Mouse (Mus musculus) embryonic facial prominence, embryonic 11.5 days (tissue): ENCODE measurements around the gene Ofcc1. TPM values are rescaled to one million over a fixed set of nuclear protein-coding genes. Genes with fewer than 3 reads are reported as not detected.

Experiments used
- ATAC-seq: fragments of 200-750 bp; cut with Nextera tagmentation; replicated peaks from 2 replicates; pipeline ENCODE4 v1.8.0; 2017; ENCODE audit warnings: low read depth; ENCODE audit not compliant: insufficient number of reproducible peaks, low FRiP score, low TSS enrichment
- DNase-seq: peaks from one replicate; pipeline ENCODE4 v3.0.0-alpha.2; 2015; ENCODE audit warnings: low spot score
- H3K27ac ChIP-seq: fragments of 300-500 bp; sonication (generic); replicated peaks from 2 replicates; pipeline ENCODE4 v1.5.1; 2014; ENCODE audit warnings: mild to moderate bottlenecking, low read depth, low read length, control low read depth
- H3K27me3 ChIP-seq: fragments of 300-500 bp; sonication (generic); 2 replicates; pipeline ENCODE4 v1.6.1; 2014; ENCODE audit warnings: mild to moderate bottlenecking, low read length, moderate library complexity, mixed read lengths; ENCODE audit not compliant: control insufficient read depth, insufficient read depth
- H3K36me3 ChIP-seq: fragments of 300-500 bp; sonication (generic); replicated peaks from 2 replicates; pipeline ENCODE4 v1.6.1; 2014; ENCODE audit warnings: low read depth, mild to moderate bottlenecking, low read length, moderate library complexity, mixed read lengths; ENCODE audit not compliant: control insufficient read depth, insufficient read depth
- H3K4me1 ChIP-seq: fragments of 300-500 bp; sonication (generic); 2 replicates; pipeline ENCODE4 v1.6.1; 2014; ENCODE audit warnings: low read length, mixed read lengths; ENCODE audit not compliant: control insufficient read depth, insufficient read depth
- H3K4me2 ChIP-seq: fragments of 300-500 bp; sonication (generic); 2 replicates; pipeline ENCODE4 v1.6.1; 2014; ENCODE audit warnings: low read depth, mild to moderate bottlenecking, control low read depth, low read length, moderate library complexity
- H3K4me3 ChIP-seq: fragments of 300-500 bp; sonication (generic); 2 replicates; pipeline ENCODE4 v1.5.1; 2014; ENCODE audit warnings: low read depth, low read length, control low read depth
- H3K9ac ChIP-seq: fragments of 300-500 bp; sonication (generic); replicated peaks from 2 replicates; pipeline ENCODE4 v1.6.1; 2014; ENCODE audit warnings: mild to moderate bottlenecking, control low read depth, low read length
- H3K9me3 ChIP-seq: fragments of 300-500 bp; sonication (generic); replicated peaks from 2 replicates; pipeline ENCODE4 v1.6.1; 2016; ENCODE audit warnings: mild to moderate bottlenecking, low read length, inconsistent platforms, mixed read lengths; ENCODE audit not compliant: control insufficient read depth
- WGBS: fragments of 180-500 bp; shearing (Covaris S2); extraction: QIAGEN DNeasy Blood & Tissue Kit; methylation state at CpG from one replicate; pipeline ENCODE4 v1.1.7; 2014; 5-methylcytosine and 5-hydroxymethylcytosine counted together
- polyA plus RNA-seq: library from polyadenylated mRNA; unstranded; fragments of >200 nt; fragmentation: Nextera tagmentation; extraction: Ambion mirVana; gene quantifications from 2 replicates; pipeline ENCODE4 v1.2.1, GENCODE M21; 2014

Ofcc1 gene
- polyA plus RNA-seq, 1 experiment from 2014 or later = 0.08 TPM

DNA sequence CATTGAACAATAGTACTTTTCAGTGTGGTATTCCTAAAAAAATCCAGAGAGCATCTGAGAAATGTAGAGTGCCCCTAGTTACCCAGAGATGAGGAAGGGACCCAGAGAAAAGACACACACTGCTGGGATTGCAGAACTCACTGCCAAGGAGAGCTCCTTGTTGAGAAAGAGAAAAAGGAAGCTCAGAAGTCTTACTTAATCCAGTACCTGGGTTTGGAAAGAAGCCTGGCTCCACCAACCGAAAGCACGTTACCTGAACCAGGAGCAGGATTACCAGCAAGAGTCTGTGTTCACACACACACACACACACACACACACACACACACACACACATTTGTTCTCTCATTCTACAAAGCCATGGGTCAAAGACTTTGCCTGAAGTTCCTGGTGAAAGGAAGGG, 14.2 kb downstream of the Ofcc1 start:
- Histone ChIP-seq H3K36me3 (no peaks in the 10 kb centered on the region), H3K4me1 (no peaks in the 10 kb centered on the region), H3K4me2 (no peak overlapping the region), H3K9me3 (no peaks in the 10 kb centered on the region), H3K9ac (no peak overlapping the region), H3K27me3 (no peaks in the 10 kb centered on the region), H3K27ac (no peak overlapping the region), H3K4me3 (no peak overlapping the region)
- ATAC-seq (no peak), DNase-seq (no peak)
- WGBS = 96% methylated on average over 2 of the region's 2 CpGs

GRCm38 (mm10) chr13:40323301-40323700, 37.9 kb downstream of the Ofcc1 start:
- ATAC-seq = no peak
- WGBS = 76% methylated on average over 5 of the region's 5 CpGs

DNA sequence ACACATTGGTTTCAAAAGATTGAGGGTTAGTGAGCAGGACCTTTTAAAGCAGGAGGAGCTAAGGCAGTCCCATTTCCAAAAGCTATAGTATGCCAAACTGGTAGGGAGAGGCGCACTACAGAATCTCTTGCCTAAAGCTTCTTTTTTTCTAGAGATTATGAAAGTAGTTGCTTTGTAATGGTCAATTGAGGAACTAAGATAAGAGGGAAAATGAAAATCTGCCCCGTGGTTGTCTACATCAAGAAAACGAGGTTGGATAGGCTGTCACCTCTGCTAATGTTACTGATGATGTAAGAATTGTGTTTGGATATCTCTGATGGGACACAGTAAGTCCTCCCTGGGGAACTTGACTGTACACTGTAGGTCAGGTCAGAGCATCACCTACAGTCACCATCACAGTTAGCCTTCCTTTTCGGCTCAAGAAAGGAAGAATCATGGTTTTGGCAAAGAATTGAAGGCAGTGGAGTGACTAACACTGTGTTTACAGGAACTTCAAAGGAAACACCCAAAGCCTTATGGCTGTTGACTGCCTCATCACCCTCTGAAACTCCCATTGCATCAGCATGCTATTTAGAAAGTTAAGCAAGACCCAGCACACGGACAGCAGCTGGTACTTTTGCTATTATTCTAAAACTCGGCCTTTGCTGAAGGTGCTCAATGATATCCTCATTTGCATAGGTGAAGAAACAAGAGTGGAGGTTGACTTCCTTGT, 40.3 kb downstream of the Ofcc1 start:
- Histone ChIP-seq H3K36me3 (no peaks in the 10 kb centered on the region), H3K9ac (no peak overlapping the region), H3K4me2 (no peak overlapping the region), H3K4me1 (no peaks in the 10 kb centered on the region), H3K27ac (no peak overlapping the region), H3K9me3 (no peaks in the 10 kb centered on the region), H3K4me3 (no peak overlapping the region), H3K27me3 (no peaks in the 10 kb centered on the region)
- WGBS = 86% methylated on average over 6 of the region's 6 CpGs
- DNase-seq (no peak), ATAC-seq (no peak)

More at GRCm38 (mm10) chr13:40323301-40323700, 37.9 kb downstream of the Ofcc1 start:
- Histone ChIP-seq H3K36me3 (no peaks in the 10 kb centered on the region), H3K27ac (no peak overlapping the region), H3K4me2 (no peak overlapping the region), H3K4me3 (no peak overlapping the region), H3K27me3 (no peaks in the 10 kb centered on the region), H3K9ac (no peak overlapping the region), H3K4me1 (no peaks in the 10 kb centered on the region), H3K9me3 (no peaks in the 10 kb centered on the region)
- DNase-seq = no peak

DNA sequence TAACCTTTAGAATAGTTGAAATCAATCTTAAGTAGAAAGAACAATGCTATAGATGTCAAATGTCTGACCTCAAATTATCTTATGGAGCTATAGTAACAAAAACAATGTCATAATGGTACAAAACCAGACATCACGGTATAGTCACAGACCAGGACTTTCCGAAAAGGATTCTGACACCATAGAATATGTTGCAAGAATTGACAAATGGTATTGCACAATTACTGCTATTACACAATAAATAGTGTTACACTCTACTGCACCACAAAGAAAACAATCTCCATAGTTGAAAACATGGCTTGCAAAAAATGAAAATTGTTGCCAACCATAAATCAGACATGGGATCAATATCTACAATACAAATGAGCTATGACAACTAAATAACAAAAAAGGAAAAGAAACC, 43.5 kb downstream of the Ofcc1 start:
- Histone ChIP-seq H3K4me3 (no peak overlapping the region), H3K27me3 (no peaks in the 10 kb centered on the region), H3K36me3 (no peaks in the 10 kb centered on the region), H3K9me3 (no peaks in the 10 kb centered on the region), H3K9ac (no peak overlapping the region), H3K4me2 (no peak overlapping the region), H3K4me1 (no peaks in the 10 kb centered on the region), H3K27ac (no peak overlapping the region)
- 98% methylated on average over 2 of the region's 2 CpGs for WGBS
- DNase-seq = no peak
- no peak for ATAC-seq

- ATAC-seq (no peak), DNase-seq (no peak)
- H3K4me2 ChIP-seq = no peak overlapping the region
- no peaks in the 10 kb centered on the region for H3K27me3 ChIP-seq
- no peaks in the 10 kb centered on the region for H3K36me3 ChIP-seq
- H3K27ac ChIP-seq = no peak overlapping the region
- WGBS = 70% methylated on average over 4 of the region's 4 CpGs
- H3K9me3 ChIP-seq = no peaks in the 10 kb centered on the region
- no peak overlapping the region for H3K9ac ChIP-seq
- H3K4me1 ChIP-seq = no peaks in the 10 kb centered on the region
- H3K4me3 ChIP-seq = no peak overlapping the region
Observed at GRCm38 (mm10) chr13:40315158-40315792, 46.0 kb downstream of the Ofcc1 start.

DNA sequence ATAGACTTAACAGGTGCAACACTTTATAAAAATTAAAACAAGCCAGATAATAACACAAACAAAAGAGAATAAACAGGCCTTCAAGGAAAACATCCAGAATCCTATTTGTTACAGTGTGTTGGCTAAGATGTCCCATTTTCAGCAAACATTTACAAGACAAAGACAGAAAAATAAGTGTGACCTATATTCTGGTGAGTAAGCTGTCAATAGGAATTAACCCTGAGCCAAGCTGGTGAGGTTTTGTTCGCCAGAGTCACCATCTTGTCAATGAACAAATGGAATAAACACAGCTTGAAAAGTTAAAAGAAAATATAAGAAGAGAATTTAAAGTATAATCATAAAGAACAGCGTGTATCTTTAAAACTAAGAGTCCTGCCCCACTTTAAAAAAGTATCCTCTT, 68.4 kb downstream of the Ofcc1 start:
- Histone ChIP-seq H3K9me3 (no peaks in the 10 kb centered on the region), H3K4me3 (no peak overlapping the region), H3K4me1 (no peaks in the 10 kb centered on the region), H3K36me3 (no peaks in the 10 kb centered on the region), H3K27me3 (no peaks in the 10 kb centered on the region), H3K4me2 (no peak overlapping the region), H3K27ac (no peak overlapping the region), H3K9ac (no peak overlapping the region)
- 82% methylated on average over 2 of the region's 2 CpGs for WGBS
- DNase-seq (no peak), ATAC-seq (no peak)

DNA sequence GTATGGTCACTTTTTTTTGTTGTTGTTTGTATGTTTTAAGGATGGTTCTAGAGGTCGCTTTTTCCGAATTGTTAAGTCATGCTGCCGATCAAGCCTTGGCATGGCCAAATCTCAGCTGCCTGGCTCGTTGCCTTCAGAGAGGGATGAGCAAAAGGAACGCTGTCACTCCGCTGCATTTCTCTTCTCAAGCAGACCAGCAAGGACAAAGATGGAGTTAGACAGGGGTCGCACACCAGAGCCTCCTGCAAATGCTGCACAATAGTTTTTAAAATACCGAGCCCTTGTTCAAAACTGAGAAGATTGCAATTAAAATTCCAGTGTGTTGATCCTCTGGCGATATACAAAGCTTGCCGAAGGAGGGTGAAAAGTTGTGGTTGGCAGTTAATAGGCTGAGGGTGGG, 70.4 kb downstream of the Ofcc1 start:
- H3K4me1 ChIP-seq = no peaks in the 10 kb centered on the region
- WGBS = 79% methylated on average over 10 of the region's 10 CpGs
- no peak overlapping the region for H3K9ac ChIP-seq
- H3K9me3 ChIP-seq = no peaks in the 10 kb centered on the region
- no peaks in the 10 kb centered on the region for H3K27me3 ChIP-seq
- no peaks in the 10 kb centered on the region for H3K36me3 ChIP-seq
- H3K27ac ChIP-seq = no peak overlapping the region
- DNase-seq (no peak), ATAC-seq (no peak)
- no peak overlapping the region for H3K4me3 ChIP-seq
- no peak overlapping the region for H3K4me2 ChIP-seq

- Histone ChIP-seq H3K9ac (no peak overlapping the region), H3K27me3 (no peaks in the 10 kb centered on the region), H3K4me3 (no peak overlapping the region), H3K36me3 (no peaks in the 10 kb centered on the region), H3K4me2 (no peak overlapping the region), H3K9me3 (no peaks in the 10 kb centered on the region), H3K4me1 (no peaks in the 10 kb centered on the region), H3K27ac (no peak overlapping the region)
- WGBS = 69% methylated on average over 4 of the region's 4 CpGs
- DNase-seq (no peak), ATAC-seq (no peak)
Observed at GRCm38 (mm10) chr13:40288650-40289049, 72.6 kb downstream of the Ofcc1 start.
